Mouse (Mus musculus): ENCODE data around the gene Olfr1228. TPM values are rescaled to one million over a fixed set of nuclear protein-coding genes. Genes with fewer than 3 reads are reported as not detected.

The Olfr1228 gene
- not detected in 2 replicates for polyA plus RNA-seq (2014; fragmentation: Nextera tagmentation; extraction: Ambion mirVana)

DNA sequence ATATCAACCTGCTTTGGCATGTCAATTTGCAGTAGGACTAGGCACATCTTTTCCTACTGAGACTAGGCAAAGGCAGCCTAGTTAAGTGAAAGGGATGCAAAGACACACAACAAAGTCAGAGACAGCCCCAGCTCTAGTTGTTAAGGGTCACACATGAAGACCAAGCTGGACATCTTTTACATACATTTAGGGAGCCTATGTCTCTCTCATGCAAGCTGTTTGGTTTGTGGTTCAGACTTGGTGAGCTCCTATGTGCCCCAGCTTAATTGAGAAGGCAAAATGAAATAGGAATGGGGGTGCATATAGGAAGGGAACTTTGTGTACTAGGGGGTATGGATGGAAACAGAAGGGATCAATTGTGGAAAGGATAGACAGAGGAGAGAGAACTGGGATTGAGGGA, at the start of gene Olfr1228:
Olfr1228 (minus strand) TSS at position 101 of the 400 bp plus-strand sequence.
- DNase-seq (no peak), ATAC-seq (ENCODE audit: low FRiP score, low TSS enrichment) (no peak)
- H3K9ac ChIP-seq (replicated peaks; ENCODE audit: low read length) = no peak within 1 kb of the TSS
- no peaks in the 10 kb centered on the region for H3K36me3 ChIP-seq (ENCODE audit: control insufficient read depth, insufficient read depth, low read length)
- H3K4me1 ChIP-seq (ENCODE audit: control insufficient read depth, insufficient read depth, low read length) = no peaks in the 10 kb centered on the region
- H3K27ac ChIP-seq (replicated peaks; ENCODE audit: low read depth, low read length) = no peak within 1 kb of the TSS
- H3K4me3 ChIP-seq (replicated peaks; ENCODE audit: low read depth, low read length) = no peak within 1 kb of the TSS
- H3K9me3 ChIP-seq (ENCODE audit: control insufficient read depth, low read length) = no peaks in the 10 kb centered on the region
- no peaks in the 10 kb centered on the region for H3K27me3 ChIP-seq (ENCODE audit: control insufficient read depth, insufficient read depth, low read length)
- H3K4me2 ChIP-seq (ENCODE audit: low read length) = no peak within 1 kb of the TSS

DNA sequence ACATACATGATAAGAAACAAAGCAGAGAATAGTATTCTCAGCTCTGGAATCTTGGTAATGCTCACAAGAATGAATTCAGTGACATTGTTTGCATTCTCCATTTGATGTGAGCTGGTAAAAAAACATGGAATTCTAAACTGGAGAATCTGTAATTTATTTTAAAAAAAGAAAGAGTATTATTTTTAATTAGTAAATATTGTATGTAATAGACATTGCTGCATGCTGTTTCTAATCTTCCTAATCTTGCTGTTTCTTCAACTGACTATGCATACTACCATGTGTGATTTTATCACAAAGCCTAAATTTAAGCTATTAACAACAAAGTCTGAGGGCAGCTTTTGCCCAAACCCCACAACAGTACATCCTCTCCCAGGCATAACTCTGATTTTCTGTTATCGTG, 43.3 kb upstream of the Olfr1228 start, which contains the start of gene Olfr1230:
Olfr1230 (minus strand) TSS at position 101 of the 400 bp plus-strand sequence.
- H3K27me3 ChIP-seq (ENCODE audit: control insufficient read depth, insufficient read depth, low read length) = no peaks in the 10 kb centered on the region
- no peaks in the 10 kb centered on the region for H3K36me3 ChIP-seq (ENCODE audit: control insufficient read depth, insufficient read depth, low read length)
- WGBS = 90% methylated on average over 1 of the region's 1 CpGs
- H3K4me2 ChIP-seq (ENCODE audit: low read length) = no peak within 1 kb of the TSS
- no peak within 1 kb of the TSS for H3K9ac ChIP-seq (replicated peaks; ENCODE audit: low read length)
- H3K4me1 ChIP-seq (ENCODE audit: control insufficient read depth, insufficient read depth, low read length) = no peaks in the 10 kb centered on the region
- no peak for ATAC-seq (ENCODE audit: low FRiP score, low TSS enrichment)
- no peak for DNase-seq
- H3K9me3 ChIP-seq (ENCODE audit: control insufficient read depth, low read length) = no peaks in the 10 kb centered on the region
- H3K27ac ChIP-seq (replicated peaks; ENCODE audit: low read depth, low read length) = no peak within 1 kb of the TSS
- no peak within 1 kb of the TSS for H3K4me3 ChIP-seq (replicated peaks; ENCODE audit: low read depth, low read length)

DNA sequence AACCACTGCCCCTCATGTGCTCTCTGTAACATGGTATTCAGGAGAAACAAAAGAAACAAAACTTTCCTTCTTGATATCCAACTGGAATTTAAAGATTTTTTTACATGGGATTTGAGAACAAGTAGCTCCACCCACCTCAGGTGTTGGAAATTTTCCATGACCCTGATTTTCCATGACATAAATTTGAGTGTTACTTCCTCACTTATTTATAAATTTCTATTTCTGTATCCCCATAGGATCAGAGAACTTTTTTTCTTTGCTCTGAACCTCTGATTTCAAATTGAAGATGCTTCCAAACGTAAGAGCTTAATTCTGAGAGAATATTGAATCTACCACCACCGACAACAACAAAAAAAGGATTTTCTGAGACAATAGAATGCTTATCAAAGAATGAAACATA, 34.1 kb upstream of the Olfr1228 start, which contains the start of gene Olfr1229:
Olfr1229 (minus strand) TSS at position 101 of the 400 bp plus-strand sequence.
- H3K27me3 ChIP-seq (ENCODE audit: control insufficient read depth, insufficient read depth, low read length) = no peaks in the 10 kb centered on the region
- H3K4me2 ChIP-seq (ENCODE audit: low read length) = no peak within 1 kb of the TSS
- H3K4me1 ChIP-seq (ENCODE audit: control insufficient read depth, insufficient read depth, low read length) = no peaks in the 10 kb centered on the region
- 73% methylated on average over 2 of the region's 2 CpGs for WGBS
- H3K9me3 ChIP-seq (ENCODE audit: control insufficient read depth, low read length) = no peaks in the 10 kb centered on the region
- H3K36me3 ChIP-seq (ENCODE audit: control insufficient read depth, insufficient read depth, low read length) = no peaks in the 10 kb centered on the region
- DNase-seq (no peak), ATAC-seq (ENCODE audit: low FRiP score, low TSS enrichment) (no peak)
- no peak within 1 kb of the TSS for H3K4me3 ChIP-seq (replicated peaks; ENCODE audit: low read depth, low read length)
- H3K27ac ChIP-seq (replicated peaks; ENCODE audit: low read depth, low read length) = no peak within 1 kb of the TSS
- H3K9ac ChIP-seq (replicated peaks; ENCODE audit: low read length) = no peak within 1 kb of the TSS

DNA sequence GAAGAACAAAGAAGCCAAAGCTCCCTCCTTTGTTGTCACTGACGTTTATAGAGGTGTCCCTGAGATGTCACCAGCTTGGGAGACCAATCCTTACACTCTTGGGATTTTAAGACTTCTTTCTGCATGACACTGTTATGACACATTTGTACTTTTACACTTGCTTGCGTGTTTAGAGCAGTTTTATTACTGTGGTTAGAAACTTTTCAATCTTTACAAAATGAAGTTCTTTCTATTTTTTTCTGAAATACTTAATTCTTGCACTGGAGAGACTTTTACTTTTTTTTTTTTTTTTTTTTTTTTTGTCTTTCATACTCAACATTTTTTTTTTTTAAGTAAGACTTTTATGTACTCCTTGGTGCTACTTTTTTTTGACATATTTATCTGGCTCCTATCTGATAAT, 53.9 kb downstream of the Olfr1228 start, which contains the start of gene Olfr1226:
Olfr1226 (minus strand) TSS at position 101 of the 400 bp plus-strand sequence.
- Histone ChIP-seq H3K9ac (replicated peaks; ENCODE audit: low read length) (no peak within 1 kb of the TSS), H3K4me2 (ENCODE audit: low read length) (no peak within 1 kb of the TSS), H3K27ac (replicated peaks; ENCODE audit: low read depth, low read length) (no peak within 1 kb of the TSS), H3K4me1 (ENCODE audit: control insufficient read depth, insufficient read depth, low read length) (no peaks in the 10 kb centered on the region), H3K27me3 (ENCODE audit: control insufficient read depth, insufficient read depth, low read length) (no peaks in the 10 kb centered on the region), H3K9me3 (ENCODE audit: control insufficient read depth, low read length) (no peaks in the 10 kb centered on the region), H3K36me3 (ENCODE audit: control insufficient read depth, insufficient read depth, low read length) (no peaks in the 10 kb centered on the region), H3K4me3 (replicated peaks; ENCODE audit: low read depth, low read length) (no peak within 1 kb of the TSS)
- WGBS = 61% methylated on average over 2 of the region's 2 CpGs
- DNase-seq (no peak), ATAC-seq (ENCODE audit: low FRiP score, low TSS enrichment) (no peak)

Other genes with a start within 250 kb of the Olfr1228 start
- gene Olfr1215, start 247.1 kb downstream of the Olfr1228 start, polyA plus RNA-seq (2014; fragmentation: Nextera tagmentation; extraction: Ambion mirVana) = not detected in 2 replicates
- gene Olfr1216, start 235.7 kb downstream of the Olfr1228 start, polyA plus RNA-seq (2014; fragmentation: Nextera tagmentation; extraction: Ambion mirVana) = not detected in 2 replicates
- not detected in 2 replicates for gene Olfr1217, start 222.0 kb downstream of the Olfr1228 start, polyA plus RNA-seq (2014; fragmentation: Nextera tagmentation; extraction: Ambion mirVana)
- not detected in 2 replicates for gene Olfr1218, start 192.9 kb downstream of the Olfr1228 start, polyA plus RNA-seq (2014; fragmentation: Nextera tagmentation; extraction: Ambion mirVana)
- not detected in 2 replicates for gene Olfr1219, start 170.5 kb downstream of the Olfr1228 start, polyA plus RNA-seq (2014; fragmentation: Nextera tagmentation; extraction: Ambion mirVana)
- not detected in 2 replicates for gene Olfr1220, start 147.2 kb downstream of the Olfr1228 start, polyA plus RNA-seq (2014; fragmentation: Nextera tagmentation; extraction: Ambion mirVana)
- not detected in 2 replicates for gene Olfr1221, start 136.8 kb downstream of the Olfr1228 start, polyA plus RNA-seq (2014; fragmentation: Nextera tagmentation; extraction: Ambion mirVana)
- gene Olfr1222, start 121.0 kb downstream of the Olfr1228 start, polyA plus RNA-seq (2014; fragmentation: Nextera tagmentation; extraction: Ambion mirVana) = not detected in 2 replicates
- not detected in 2 replicates for gene Olfr1223, start 102.5 kb downstream of the Olfr1228 start, polyA plus RNA-seq (2014; fragmentation: Nextera tagmentation; extraction: Ambion mirVana)
- gene Olfr1224-ps1, start 90.0 kb downstream of the Olfr1228 start, polyA plus RNA-seq (2014; fragmentation: Nextera tagmentation; extraction: Ambion mirVana) = not detected in 2 replicates
- not detected in 2 replicates for gene Olfr1225, start 79.4 kb downstream of the Olfr1228 start, polyA plus RNA-seq (2014; fragmentation: Nextera tagmentation; extraction: Ambion mirVana)
- gene Olfr1226, start 54.0 kb downstream of the Olfr1228 start, polyA plus RNA-seq (2014; fragmentation: Nextera tagmentation; extraction: Ambion mirVana) = not detected in 2 replicates
- not detected in 2 replicates for gene Olfr1229, start 34.0 kb upstream of the Olfr1228 start, polyA plus RNA-seq (2014; fragmentation: Nextera tagmentation; extraction: Ambion mirVana)
- not detected in 2 replicates for gene Olfr1230, start 43.2 kb upstream of the Olfr1228 start, polyA plus RNA-seq (2014; fragmentation: Nextera tagmentation; extraction: Ambion mirVana)
- gene Olfr1231, start 53.0 kb upstream of the Olfr1228 start, polyA plus RNA-seq (2014; fragmentation: Nextera tagmentation; extraction: Ambion mirVana) = not detected in 2 replicates
- not detected in 2 replicates for gene Olfr1232, start 75.6 kb upstream of the Olfr1228 start, polyA plus RNA-seq (2014; fragmentation: Nextera tagmentation; extraction: Ambion mirVana)
- gene Olfr1233, start 88.3 kb upstream of the Olfr1228 start, polyA plus RNA-seq (2014; fragmentation: Nextera tagmentation; extraction: Ambion mirVana) = not detected in 2 replicates
- gene Olfr1234, start 110.8 kb upstream of the Olfr1228 start, polyA plus RNA-seq (2014; fragmentation: Nextera tagmentation; extraction: Ambion mirVana) = not detected in 2 replicates
- not detected in 2 replicates for gene Olfr1238, start 155.6 kb upstream of the Olfr1228 start, polyA plus RNA-seq (2014; fragmentation: Nextera tagmentation; extraction: Ambion mirVana)
- gene Olfr1239, start 166.3 kb upstream of the Olfr1228 start, polyA plus RNA-seq (2014; fragmentation: Nextera tagmentation; extraction: Ambion mirVana) = not detected in 2 replicates
- not detected in 2 replicates for gene Olfr1240, start 188.9 kb upstream of the Olfr1228 start, polyA plus RNA-seq (2014; fragmentation: Nextera tagmentation; extraction: Ambion mirVana)
- gene Olfr1241, start 233.1 kb upstream of the Olfr1228 start, polyA plus RNA-seq (2014; fragmentation: Nextera tagmentation; extraction: Ambion mirVana) = not detected in 2 replicates
- not detected in 2 replicates for gene Olfr1242, start 244.3 kb upstream of the Olfr1228 start, polyA plus RNA-seq (2014; fragmentation: Nextera tagmentation; extraction: Ambion mirVana)